Mouse (Mus musculus) frontal cortex, adult 2 months (tissue): ENCODE measurements at regions not wholly inside any gene's neighbourhood (a gene's known extent, or its start where the extent isn't known, plus 50 kb on each side); places are given as distances from the start of the nearest gene placed in this dataset.

Experiments
- DNase-seq, 2 experiments: peaks; one replicate each; pipeline ENCODE4 v3.0.0; 2022; ENCODE audit warnings: low spot score in 1 of 2; ENCODE audit errors: extremely low spot score in 1 of 2

GRCm38 (mm10) chr8:38723254-38723653 lies 1729.8 kb downstream of the AI429214 start:
- no peak for DNase-seq

GRCm38 (mm10) chr8:38725257-38725656 lies 1731.9 kb downstream of the AI429214 start:
- DNase-seq = no peak

GRCm38 (mm10) chr8:38747134-38747533 lies 1753.7 kb downstream of the AI429214 start:
- no peak for DNase-seq

DNA sequence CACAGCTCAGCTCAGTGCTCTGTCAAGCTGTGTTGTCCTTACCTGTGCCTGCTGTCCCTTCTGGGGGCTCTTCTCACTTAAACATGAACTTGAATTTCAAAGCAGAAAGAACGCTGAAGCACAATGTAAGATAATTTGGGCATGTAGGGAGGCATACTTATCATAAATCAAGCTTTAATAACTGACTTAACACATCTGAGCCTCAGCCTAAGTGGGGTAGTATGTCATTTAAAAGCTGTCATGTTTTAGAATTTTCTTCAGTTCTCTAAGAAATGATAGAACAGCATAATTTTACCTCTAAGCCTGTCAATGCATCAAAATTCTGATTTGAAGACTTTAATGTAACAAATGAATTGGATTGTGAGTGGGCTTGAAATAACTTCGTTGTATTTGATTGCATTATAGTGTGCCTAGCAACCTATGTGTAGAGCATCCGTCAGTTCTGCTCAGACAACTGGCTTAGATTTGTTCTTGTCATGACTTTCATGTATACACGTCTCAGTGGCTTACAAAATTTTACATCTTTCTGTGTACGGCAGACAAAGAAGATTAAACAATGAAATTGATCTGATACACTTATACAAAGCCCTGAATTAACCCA lies 1773.3 kb downstream of the AI429214 start:
- DNase-seq = no peak

DNA sequence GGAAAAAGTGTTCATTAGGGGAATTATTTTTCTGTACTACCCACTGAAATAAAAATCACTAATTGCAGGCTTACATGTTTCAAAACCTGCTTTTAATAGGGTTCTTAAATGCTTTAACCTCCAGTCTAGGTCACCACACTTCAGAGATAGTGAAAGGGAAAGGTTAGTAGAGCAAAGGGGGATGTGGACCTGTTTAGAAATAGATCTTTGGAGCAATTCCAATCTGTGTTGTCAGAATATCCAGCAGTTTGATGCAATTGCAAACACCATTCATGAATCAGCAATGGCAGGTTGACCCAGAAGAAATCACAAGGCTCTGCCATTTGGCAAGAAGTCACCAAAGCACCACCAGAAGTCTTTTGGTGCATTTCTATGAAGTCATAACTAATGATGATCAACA lies 1819.1 kb downstream of the AI429214 start:
- no peak for DNase-seq

DNA sequence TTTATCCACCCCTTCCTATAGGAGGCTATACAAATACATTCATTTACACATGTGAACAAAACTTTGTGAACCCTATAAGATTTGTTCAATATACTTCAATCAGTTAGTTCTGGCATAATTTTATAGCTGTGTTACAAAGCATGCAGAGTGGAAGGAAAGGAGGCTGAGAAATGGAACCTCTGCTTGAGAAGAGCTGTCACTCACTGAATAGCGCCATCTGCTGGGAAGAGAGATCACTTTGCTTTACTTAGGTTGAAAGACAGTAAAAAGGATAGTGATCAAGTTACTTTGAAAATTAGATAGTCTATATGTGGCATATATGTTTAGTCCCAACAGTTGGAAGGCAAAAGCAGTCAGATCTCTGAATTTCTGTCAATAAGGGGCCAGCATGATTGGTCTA lies 1824.8 kb downstream of the AI429214 start:
- DNase-seq = peak in 1 of 2 experiments; percentile 72

DNA sequence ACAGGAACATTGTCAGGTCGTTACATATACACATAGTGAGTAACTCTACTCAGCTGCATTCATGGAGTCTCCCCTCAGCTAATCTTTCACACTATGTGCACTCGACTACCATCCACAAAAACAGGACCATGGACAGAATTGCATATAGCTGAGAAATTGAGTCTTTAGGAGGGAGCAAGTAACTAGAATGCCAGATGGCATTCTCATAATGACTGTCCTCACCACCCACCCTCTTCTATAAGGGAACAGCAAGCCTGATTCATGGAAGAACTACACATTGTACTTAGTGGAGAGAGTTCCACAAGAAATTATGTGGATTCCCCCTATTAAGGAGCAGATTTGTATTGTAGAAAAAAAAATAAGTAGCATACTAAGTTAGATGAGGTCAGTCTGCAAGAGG lies 1813.4 kb upstream of the Adam24 start:
- peak; percentile 8 to 48 for DNase-seq

DNA sequence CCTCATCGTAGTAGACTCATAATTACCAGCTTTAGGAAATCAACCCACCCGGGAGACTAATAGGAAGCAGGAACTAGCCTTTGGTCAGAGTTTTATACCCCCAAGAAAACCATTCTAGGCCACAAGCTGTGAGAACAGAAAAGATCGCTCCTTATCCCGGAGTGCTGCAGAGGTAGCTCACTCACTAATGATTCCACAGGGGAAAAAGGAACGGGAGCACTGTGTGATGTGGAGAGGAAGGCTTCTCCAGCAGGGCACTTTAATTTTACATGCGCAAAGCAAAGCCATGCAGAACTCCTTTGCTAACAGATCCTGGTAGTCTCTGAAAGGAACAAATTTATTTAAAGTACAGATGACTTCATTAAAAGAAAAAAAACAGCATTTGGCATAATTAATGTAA lies 1807.5 kb upstream of the Adam24 start:
- DNase-seq = no peak
